Mouse (Mus musculus): ENCODE data around the gene Agtr1a. TPM values are rescaled to one million over a fixed set of nuclear protein-coding genes. Genes with fewer than 3 reads are reported as not detected.

Agtr1a gene
- polyA plus RNA-seq, 1 experiment: 2.9 TPM

DNA sequence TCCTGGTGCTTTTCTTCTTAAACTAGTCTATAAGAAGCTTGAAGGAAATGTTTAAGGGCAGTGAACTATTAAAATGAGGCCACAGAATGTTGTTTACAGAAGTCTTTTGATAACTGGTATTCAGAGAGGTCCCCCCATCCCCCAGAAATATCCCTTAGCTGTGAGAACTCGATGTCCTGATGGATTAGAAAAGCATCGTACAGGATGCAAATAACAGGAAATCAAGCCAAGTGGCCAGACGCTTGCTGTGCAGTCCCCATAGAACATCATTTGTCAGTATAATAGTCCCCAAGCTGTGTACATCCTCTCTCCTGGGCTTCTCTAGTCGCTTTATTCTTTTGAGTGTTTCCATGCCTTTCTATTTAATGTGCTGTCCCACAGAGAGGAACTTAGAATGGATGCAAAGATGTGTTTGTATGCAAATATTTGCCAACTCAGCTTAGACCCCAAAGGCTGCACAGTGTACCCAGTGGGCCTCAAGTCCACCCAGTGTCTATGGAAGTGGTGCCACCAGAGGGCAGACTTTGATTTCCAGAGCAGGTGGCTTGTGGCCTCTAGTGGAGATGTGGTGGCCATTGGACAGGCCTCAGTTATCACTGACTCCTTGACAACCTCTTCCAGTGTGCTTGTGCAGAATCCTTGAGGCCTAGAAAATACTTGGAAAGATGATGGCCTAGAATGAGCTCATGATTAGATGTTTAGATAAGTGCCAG lies 22.4 kb downstream of the Agtr1a start:
- 85% methylated on average over 4 of the region's 4 CpGs for WGBS
- Histone ChIP-seq H3K36me3 (ENCODE audit: control insufficient read depth, insufficient read depth, low read length) (no peaks in the 10 kb centered on the region), H3K4me1 (replicated peaks; ENCODE audit: control insufficient read depth, insufficient read depth, low read length) (no peaks in the 10 kb centered on the region), H3K27me3 (ENCODE audit: control insufficient read depth, insufficient read depth, low read length) (no peaks in the 10 kb centered on the region), H3K4me3 (ENCODE audit: control insufficient read depth, insufficient read depth, low read length) (no peak overlapping the region), H3K27ac (ENCODE audit: control insufficient read depth, insufficient read depth, low read length) (no peak overlapping the region)
- DNase-seq: no peak
- no peak for TF ChIP-seq CTCF (IDR thresholded peaks at IDR 0.05; ENCODE audit: borderline replicate concordance, control insufficient read depth, extremely low read depth, insufficient read depth, low read length, poor library complexity)

DNA sequence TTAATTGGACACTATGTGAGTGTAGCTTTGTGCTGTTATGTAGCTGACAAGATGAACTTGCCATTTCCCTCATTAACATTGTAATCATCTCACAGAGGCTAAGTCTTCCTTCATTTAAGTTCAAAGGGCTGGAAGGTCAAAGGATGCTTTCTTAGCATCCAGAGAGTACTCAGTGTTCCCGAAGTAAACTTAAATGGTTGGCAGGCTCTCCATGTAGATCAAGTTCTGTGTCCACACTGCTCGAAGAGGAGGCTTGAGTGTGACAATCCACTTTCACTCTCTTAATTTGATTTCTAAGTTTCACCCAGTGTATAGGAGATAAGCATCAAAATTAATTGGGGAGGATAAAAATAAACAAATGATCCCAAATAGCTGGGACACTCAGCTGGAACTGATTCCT lies 23.6 kb downstream of the Agtr1a start:
- WGBS: 91% methylated on average over 2 of the region's 2 CpGs
- H3K27me3 ChIP-seq (ENCODE audit: control insufficient read depth, insufficient read depth, low read length): no peaks in the 10 kb centered on the region
- H3K4me3 ChIP-seq (ENCODE audit: control insufficient read depth, insufficient read depth, low read length): no peak overlapping the region
- no peak overlapping the region for H3K27ac ChIP-seq (ENCODE audit: control insufficient read depth, insufficient read depth, low read length)
- TF ChIP-seq POLR2A (IDR thresholded peaks at IDR 0.05; ENCODE audit: control insufficient read depth, extremely low read depth, insufficient read depth, low read length, poor library complexity): no peak
- TF ChIP-seq CTCF (IDR thresholded peaks at IDR 0.05; ENCODE audit: borderline replicate concordance, control insufficient read depth, extremely low read depth, insufficient read depth, low read length, poor library complexity): no peak
- no peaks in the 10 kb centered on the region for H3K36me3 ChIP-seq (ENCODE audit: control insufficient read depth, insufficient read depth, low read length)
- no peak for DNase-seq
- H3K4me1 ChIP-seq (replicated peaks; ENCODE audit: control insufficient read depth, insufficient read depth, low read length): no peaks in the 10 kb centered on the region

DNA sequence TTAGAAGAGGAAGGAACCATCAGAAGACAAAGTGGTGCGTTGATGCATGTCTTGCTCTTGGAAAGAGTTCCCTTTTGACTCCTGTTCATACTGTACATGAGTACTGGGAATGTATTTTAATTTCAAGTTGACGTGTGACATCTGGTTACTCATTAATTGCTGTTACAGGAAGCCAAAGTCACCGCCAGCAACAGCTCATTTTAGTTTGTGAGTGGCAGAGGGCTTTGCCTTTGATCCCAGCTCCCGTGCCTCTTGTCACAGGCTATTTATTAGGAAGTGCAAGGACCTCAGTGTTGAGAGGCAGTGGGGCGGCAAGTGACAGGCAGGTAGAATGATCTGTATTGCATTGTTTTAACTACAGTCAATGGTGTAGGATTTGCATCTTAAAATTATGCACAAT lies 24.8 kb downstream of the Agtr1a start:
- H3K27ac ChIP-seq (ENCODE audit: control insufficient read depth, insufficient read depth, low read length): no peak overlapping the region
- no peak for TF ChIP-seq POLR2A (IDR thresholded peaks at IDR 0.05; ENCODE audit: control insufficient read depth, extremely low read depth, insufficient read depth, low read length, poor library complexity)
- TF ChIP-seq CTCF (IDR thresholded peaks at IDR 0.05; ENCODE audit: borderline replicate concordance, control insufficient read depth, extremely low read depth, insufficient read depth, low read length, poor library complexity): no peak
- H3K27me3 ChIP-seq (ENCODE audit: control insufficient read depth, insufficient read depth, low read length): no peaks in the 10 kb centered on the region
- no peaks in the 10 kb centered on the region for H3K4me1 ChIP-seq (replicated peaks; ENCODE audit: control insufficient read depth, insufficient read depth, low read length)
- no peak overlapping the region for H3K4me3 ChIP-seq (ENCODE audit: control insufficient read depth, insufficient read depth, low read length)
- H3K36me3 ChIP-seq (ENCODE audit: control insufficient read depth, insufficient read depth, low read length): no peaks in the 10 kb centered on the region
- 66% methylated on average over 5 of the region's 5 CpGs for WGBS
- DNase-seq: no peak

DNA sequence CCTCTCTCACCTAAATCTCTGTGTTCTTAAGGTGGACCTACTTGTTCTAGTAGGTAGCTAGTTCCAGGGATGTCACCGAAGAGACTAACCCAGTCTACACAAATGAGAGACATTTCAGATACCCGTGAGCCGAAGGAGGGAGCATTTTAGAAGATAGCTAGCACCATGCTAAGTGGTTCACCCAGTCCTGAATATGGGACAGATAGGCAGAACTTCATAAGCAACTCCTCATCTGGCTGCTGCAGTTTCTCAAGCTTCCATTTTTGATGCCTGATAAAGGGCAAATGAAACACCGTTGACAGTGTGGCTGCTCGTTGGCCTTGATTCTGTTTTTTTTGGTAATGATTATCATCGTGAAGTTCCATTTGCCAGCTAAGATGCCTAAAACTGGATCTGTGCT lies 25.8 kb downstream of the Agtr1a start:
- no peak overlapping the region for H3K4me3 ChIP-seq (ENCODE audit: control insufficient read depth, insufficient read depth, low read length)
- H3K27ac ChIP-seq (ENCODE audit: control insufficient read depth, insufficient read depth, low read length): no peak overlapping the region
- WGBS: 97% methylated on average over 6 of the region's 6 CpGs
- no peak for DNase-seq
- no peaks in the 10 kb centered on the region for H3K4me1 ChIP-seq (replicated peaks; ENCODE audit: control insufficient read depth, insufficient read depth, low read length)
- TF ChIP-seq CTCF (IDR thresholded peaks at IDR 0.05; ENCODE audit: borderline replicate concordance, control insufficient read depth, extremely low read depth, insufficient read depth, low read length, poor library complexity): no peak
- TF ChIP-seq POLR2A (IDR thresholded peaks at IDR 0.05; ENCODE audit: control insufficient read depth, extremely low read depth, insufficient read depth, low read length, poor library complexity): no peak
- no peaks in the 10 kb centered on the region for H3K36me3 ChIP-seq (ENCODE audit: control insufficient read depth, insufficient read depth, low read length)
- no peaks in the 10 kb centered on the region for H3K27me3 ChIP-seq (ENCODE audit: control insufficient read depth, insufficient read depth, low read length)

DNA sequence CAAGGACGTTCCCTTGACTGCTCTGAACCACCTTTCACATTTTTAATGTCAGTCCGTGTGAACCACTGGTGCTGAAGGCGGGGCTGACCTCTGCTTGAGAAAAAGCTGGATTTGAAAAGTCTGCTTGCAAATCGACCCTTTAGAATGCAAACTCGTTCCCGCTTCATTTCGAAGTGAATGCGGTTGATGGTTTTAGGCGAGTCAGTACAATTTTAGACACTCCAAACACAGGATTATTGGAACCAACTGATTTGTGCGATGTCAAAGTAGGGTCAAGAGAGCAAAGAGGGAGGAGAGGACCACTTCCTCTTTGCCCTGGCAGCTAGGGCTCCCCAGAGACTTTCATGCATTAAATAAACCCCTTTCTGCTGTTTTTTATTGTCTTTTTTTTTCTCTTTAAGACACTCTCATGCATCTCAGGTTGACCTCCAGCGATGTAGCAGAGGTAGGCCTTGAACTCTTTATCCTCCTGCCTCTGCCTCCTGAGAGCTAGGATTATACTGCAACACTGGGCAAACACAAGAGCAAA lies 27.9 kb downstream of the Agtr1a start:
- Histone ChIP-seq H3K27ac (ENCODE audit: control insufficient read depth, insufficient read depth, low read length) (no peak overlapping the region), H3K4me1 (replicated peaks; ENCODE audit: control insufficient read depth, insufficient read depth, low read length) (no peaks in the 10 kb centered on the region), H3K4me3 (ENCODE audit: control insufficient read depth, insufficient read depth, low read length) (no peak overlapping the region), H3K36me3 (ENCODE audit: control insufficient read depth, insufficient read depth, low read length) (no peaks in the 10 kb centered on the region), H3K27me3 (ENCODE audit: control insufficient read depth, insufficient read depth, low read length) (no peaks in the 10 kb centered on the region)
- WGBS: 86% methylated on average over 11 of the region's 11 CpGs
- TF ChIP-seq CTCF (IDR thresholded peaks at IDR 0.05; ENCODE audit: borderline replicate concordance, control insufficient read depth, extremely low read depth, insufficient read depth, low read length, poor library complexity): no peak
- DNase-seq: no peak

DNA sequence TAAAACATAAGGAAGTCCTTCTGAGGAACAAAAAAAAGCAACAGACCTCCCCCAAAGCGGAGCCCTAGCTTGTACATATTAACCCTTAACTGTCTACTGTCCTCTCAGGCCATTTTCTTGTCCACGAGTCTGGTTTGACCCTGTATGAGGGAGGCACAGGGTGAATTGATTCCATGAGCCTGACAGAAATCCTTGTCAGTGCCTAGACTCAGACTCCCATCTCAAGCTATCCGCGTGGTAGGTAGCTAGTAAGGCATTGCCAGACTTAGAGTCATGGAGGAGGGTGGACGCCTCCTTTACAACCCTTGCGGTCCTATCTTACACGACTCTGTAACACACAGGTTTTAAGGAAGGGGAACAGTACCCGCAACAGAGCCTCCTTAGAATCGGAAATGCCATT lies 28.5 kb downstream of the Agtr1a start:
- no peaks in the 10 kb centered on the region for H3K4me1 ChIP-seq (replicated peaks; ENCODE audit: control insufficient read depth, insufficient read depth, low read length)
- H3K36me3 ChIP-seq (ENCODE audit: control insufficient read depth, insufficient read depth, low read length): no peaks in the 10 kb centered on the region
- WGBS: 85% methylated on average over 9 of the region's 9 CpGs
- DNase-seq: no peak
- H3K4me3 ChIP-seq (ENCODE audit: control insufficient read depth, insufficient read depth, low read length): no peak overlapping the region
- H3K27ac ChIP-seq (ENCODE audit: control insufficient read depth, insufficient read depth, low read length): no peak overlapping the region
- TF ChIP-seq POLR2A (IDR thresholded peaks at IDR 0.05; ENCODE audit: control insufficient read depth, extremely low read depth, insufficient read depth, low read length, poor library complexity): no peak
- TF ChIP-seq CTCF (IDR thresholded peaks at IDR 0.05; ENCODE audit: borderline replicate concordance, control insufficient read depth, extremely low read depth, insufficient read depth, low read length, poor library complexity): no peak
- no peaks in the 10 kb centered on the region for H3K27me3 ChIP-seq (ENCODE audit: control insufficient read depth, insufficient read depth, low read length)

DNA sequence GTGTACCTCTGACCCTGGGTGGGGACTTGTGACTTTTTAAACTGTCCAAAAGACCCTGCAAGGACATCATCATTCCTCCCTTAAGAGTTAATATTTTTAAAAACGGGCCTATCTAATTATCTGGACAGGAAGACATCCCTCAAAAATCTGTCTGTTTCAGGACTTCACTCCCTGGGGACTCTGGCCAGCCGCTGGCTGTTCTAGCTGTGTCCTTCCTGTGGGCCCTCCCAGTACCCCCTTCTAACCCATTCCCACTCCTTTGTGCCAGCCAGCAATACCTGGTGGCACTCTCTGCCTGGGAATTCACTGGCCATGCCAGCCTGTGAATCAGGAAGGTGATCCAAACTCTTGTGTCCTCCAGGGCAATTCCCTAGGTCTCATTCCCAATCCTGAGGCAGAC lies 29.1 kb downstream of the Agtr1a start:
- WGBS: 83% methylated on average over 2 of the region's 2 CpGs
- TF ChIP-seq POLR2A (IDR thresholded peaks at IDR 0.05; ENCODE audit: control insufficient read depth, extremely low read depth, insufficient read depth, low read length, poor library complexity): no peak
- no peak for TF ChIP-seq CTCF (IDR thresholded peaks at IDR 0.05; ENCODE audit: borderline replicate concordance, control insufficient read depth, extremely low read depth, insufficient read depth, low read length, poor library complexity)
- no peaks in the 10 kb centered on the region for H3K36me3 ChIP-seq (ENCODE audit: control insufficient read depth, insufficient read depth, low read length)
- H3K27ac ChIP-seq (ENCODE audit: control insufficient read depth, insufficient read depth, low read length): no peak overlapping the region
- H3K4me1 ChIP-seq (replicated peaks; ENCODE audit: control insufficient read depth, insufficient read depth, low read length): no peaks in the 10 kb centered on the region
- no peak for DNase-seq
- H3K4me3 ChIP-seq (ENCODE audit: control insufficient read depth, insufficient read depth, low read length): no peak overlapping the region
- H3K27me3 ChIP-seq (ENCODE audit: control insufficient read depth, insufficient read depth, low read length): no peaks in the 10 kb centered on the region
